Mouse (Mus musculus): ENCODE data around the gene Nkx6-2.

Nkx6-2 gene

DNA sequence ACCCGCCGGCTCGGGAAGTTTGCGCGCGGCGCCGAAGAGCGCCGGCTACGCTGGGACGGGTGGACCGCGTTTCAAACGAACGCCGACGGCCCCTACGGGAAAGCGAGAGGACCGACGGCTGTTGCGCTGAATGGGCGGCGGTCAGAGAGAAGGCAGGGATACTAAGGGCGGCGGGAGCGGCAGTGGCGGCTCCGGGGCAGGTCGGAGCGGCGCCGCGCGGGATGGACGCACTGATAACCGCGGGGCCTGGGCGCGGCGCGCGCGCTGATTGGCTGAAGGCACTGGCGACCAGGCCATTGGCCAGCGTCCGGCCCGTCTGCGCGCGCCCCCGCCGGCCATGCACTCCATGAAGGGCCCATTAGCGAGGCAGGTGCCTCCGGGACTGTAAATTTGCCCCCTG is at the start of gene Nkx6-2:
Nkx6-2 (minus strand) TSS at position 203 of the 400 bp plus-strand sequence.
- DNase-seq = peak; percentile 34 to 51

DNA sequence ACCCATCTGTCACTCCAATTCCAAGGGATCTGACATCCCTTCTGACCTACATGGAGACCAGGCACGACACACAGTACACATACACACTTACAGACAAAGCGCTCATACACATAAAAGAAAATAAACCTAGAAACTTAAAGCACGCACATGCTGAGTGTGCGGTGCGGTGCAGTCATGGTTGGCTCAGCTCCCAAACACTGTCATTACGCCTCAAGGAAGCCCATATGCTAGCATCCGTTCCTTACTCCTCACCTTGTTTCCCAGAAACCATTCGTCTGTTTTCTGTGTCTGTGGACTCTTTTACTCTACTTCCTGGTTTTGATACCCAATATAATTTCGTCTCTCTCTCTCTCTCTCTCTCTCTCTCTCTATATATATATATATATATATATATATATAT is 42.6 kb upstream of the Nkx6-2 start:
- DNase-seq = no peak

DNA sequence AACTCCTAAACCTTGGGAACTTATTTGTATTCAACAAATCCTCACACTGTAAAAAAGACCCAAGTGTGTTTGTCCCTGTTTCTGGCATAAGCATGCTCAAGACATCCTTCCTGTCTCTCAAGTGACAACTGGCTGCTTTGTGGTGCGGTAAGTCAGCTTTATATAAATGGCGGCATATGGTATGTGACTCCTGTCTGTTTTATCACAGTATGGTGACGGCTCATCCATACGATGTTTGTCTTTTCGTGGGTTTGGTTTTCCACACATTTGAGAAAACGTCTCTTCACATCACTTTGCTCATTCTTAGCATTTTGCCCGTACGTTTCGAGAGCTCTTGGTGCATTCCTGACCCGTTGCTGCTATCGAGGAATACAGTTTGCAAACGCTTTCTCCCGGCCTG is 40.0 kb upstream of the Nkx6-2 start:
- DNase-seq = no peak

DNA sequence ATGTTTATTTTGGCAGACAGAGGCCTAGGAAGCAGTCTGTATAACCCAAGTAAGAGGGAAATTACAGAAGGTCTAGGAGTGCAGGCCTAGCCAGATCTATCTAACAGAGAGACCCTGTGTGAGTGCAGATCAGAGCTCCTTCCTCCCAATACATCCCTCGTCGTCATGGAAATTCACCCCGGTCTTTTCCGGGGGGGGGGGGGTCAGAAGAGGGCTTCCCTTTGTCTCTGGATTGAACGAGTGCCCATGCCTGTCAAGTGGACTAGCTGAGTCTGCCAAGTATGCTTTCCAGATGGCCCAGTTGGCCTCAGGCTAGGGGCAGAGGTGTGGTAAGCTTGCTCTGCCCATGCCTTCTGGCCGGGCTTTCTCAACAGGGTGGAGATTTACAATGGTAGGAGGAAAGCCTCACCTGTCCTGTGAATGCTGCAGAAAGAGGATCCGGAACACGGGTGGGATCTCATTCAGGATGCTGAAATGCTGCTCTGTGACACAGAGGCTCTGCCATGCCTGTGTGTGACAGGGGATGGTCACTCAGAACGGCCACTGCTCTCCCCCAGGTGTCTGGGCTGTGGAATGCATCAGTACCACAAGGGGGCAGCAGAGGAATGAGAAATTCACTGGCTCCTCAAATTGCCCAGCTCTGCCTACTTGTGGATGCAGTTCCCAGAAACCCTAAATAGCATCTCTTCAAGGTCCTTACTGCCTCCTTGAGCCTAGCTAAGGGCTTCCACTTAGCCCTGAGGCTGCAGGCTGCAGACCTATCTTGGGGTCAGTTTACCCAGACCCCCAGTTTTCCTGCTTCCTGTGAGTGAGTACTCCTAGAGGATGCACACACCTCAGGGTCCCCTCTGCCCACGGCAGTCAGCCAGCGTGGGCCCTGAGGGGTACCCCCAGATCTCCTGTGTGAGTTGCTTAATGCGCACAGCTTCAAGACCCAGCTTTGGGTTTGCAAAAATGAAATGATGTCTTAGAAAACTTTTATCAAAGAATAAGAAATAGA is 33.5 kb upstream of the Nkx6-2 start:
- DNase-seq = peak; percentile 74 to 79

DNA sequence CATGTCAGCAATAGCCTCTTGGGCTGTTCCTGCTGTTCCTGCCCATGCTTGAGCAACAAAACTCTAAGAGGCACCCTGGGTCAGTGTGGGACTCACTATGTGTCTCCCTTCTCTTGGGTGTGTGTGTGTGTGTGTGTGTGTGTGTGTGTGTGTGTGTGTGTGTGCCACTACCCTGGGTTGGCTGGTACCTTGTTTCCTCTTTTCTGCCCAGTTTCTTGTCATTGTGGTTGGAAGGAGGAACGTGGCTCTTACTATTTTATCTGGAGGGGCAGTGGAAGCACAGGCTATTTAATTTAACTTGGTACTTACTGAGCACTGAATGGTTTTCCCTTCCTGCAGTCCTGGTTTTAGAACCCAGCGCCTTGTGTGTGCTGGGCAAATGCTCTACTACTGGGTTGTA is 27.7 kb upstream of the Nkx6-2 start:
- DNase-seq = no peak

DNA sequence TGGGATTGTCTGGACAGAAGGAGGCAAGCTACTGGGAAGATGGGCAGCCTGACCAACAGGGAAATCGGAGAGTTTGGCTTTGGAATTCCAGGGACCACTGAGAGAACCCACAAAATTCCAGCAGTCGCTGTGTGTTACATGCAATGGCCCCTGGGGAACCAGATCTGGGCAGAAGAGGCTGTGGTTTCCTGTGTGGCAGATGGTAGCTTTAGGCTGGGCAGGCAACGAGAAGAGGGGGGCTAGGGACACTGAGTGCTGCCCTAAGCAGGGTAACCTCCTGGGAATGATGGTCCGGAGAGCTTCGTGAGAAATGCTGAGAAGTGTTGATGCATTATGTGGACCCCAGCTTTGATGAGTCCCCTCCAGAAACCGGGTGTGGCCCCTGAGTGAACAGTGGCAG is 13.3 kb upstream of the Nkx6-2 start:
- DNase-seq = no peak

DNA sequence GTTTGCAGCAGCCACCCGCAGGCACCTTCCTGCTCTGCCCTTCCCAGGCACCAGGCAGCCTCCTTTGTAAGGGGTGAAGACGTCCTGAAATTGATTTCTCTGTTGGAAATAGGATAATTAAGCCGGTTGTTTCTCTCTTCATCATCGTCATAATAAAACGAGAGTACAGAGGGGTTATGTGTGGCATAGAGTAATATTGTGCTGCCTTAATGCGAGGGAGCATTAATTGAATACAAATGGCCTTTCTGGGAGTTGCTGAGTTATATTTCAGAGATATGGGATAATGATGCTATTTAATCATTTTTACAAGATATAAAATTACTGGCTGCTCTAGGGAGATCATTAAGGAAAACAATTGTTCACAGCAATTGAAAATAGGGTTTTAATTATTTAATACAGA is 12.7 kb upstream of the Nkx6-2 start:
- DNase-seq = no peak

DNA sequence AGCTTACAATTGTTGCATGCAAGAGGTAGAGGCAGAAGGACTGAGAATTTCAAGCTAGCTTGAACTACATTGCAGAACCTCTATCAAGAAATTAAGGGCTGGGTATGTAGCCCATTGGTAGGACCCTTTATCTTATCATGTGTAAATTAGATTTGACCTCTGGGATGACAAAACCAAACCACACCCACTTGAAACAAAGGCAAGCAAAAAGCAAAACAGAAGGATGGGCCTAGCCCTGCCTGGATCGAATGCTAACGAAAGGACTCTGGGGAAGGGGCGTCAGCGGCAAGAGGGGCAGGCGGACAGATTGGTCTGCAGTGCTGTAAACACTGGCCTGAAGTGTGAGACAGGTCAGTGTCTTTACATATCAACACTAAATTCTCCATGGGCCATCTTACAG is 8.7 kb upstream of the Nkx6-2 start:
- DNase-seq = no peak

DNA sequence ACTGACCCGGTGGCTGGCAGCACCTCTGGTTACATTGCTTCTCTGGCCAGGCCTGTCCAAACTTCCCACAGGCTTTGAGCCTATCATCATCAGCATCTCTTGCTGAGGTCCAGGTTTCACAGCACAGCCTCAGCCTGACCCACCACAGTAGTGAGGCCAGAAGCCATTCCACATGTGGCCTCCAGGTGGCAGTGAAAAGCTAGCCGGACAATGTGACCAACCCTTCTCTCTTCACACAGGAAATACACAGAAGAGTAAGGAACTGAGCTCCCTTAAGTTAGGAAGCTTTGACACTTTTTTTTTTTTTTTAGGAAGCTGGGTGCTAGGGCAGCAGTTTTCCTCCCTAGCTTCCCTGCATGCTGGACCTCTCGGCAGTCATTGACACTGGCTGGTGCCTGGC is 7.7 kb upstream of the Nkx6-2 start:
- peak; percentile 54 to 59 for DNase-seq

DNA sequence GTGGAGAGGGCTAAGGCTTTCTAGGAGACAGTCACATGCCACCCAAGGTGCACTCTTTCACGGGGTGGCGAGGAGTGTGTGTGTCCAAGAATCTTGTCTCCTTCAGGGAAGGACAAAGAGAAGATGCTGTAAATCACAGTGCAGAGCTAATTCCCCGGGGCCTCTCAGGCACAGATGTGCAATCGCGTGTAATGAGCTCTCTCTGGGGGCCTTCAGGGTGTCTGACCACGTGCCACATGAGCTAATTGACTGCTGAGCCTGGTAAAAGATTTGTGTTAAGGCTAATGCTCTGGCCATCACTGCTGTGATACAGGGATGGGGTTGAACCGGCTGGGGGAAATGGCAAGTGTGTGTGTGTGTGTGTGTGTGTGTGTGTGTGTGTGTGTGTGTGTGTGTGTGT is 5.3 kb upstream of the Nkx6-2 start:
- DNase-seq = no peak

DNA sequence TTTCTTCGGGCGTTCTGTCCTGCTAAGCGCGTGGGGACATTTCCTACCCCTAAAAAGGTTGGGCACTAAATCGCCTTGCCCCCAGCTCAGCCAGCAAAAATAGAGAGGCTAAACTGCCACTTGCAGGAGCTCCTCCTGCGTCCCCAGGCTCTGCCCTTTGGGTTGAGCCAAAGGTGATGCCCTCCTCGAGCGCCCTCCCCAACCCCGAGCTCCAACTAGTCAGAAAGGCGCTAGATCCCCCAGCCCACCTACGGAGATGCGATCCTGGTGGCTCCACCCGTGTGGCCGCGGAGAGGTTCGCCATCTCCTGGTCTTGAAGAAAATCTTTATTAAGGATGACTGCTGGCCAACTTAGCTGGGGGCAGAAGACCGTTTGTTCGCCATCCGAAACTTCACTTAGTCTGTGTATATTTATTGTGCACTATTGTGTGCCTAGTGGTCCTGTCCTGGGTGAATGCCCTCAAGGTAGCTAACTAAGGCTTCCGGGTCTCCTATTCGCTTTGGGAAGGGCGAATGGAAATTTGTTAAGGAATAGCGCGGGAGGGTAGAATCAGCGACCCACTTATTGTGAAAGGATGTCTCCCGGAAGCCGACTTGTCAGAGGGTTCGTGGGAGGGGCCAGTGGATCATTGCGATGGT is 2.7 kb upstream of the Nkx6-2 start:
- DNase-seq = no peak

DNA sequence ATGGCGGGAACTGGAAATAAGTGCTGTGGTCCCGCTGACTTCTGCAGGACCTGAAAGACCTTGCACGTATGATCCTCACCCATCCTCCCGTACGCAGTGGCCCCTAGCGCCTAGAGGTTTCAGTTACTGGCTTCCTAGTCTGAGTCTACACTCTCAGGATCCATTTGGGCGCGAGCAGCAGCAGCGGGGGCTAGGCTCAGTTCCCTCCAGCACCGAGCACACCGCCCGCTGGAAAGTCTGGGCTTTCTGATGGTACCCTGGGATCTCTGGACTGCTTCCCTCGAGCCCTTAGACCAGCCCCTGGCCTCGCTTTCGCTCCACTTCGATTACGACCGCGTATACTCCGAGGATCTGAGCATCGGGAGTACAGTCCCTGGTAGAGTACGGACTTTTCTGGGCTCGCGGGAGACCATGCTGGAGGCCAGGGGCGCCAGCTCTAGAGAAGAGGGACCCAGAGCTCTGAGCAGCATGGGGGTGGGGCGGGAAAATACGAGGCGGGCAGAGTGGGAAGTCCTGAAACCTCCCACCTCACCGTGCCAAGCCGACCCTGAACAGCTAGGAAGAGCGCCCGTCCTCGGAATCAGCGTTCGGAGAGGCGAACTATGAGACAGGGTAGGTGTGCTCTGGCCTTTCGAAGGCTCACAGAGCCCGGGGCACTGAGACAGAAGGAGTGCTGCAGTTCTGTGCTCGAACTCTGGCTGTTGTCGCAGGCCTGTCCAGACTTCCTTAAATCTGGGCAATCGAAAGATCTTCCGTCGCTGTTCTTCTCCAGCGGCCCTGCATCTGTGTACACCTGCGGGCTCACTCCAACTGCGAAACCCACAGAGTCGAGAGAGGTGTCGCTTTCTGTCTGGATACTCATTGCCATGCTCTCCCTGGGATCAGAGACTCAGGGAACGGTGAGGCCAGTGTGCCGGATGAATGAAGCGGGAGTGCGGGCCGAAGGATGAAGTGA is 1.9 kb upstream of the Nkx6-2 start:
- DNase-seq = no peak

DNA sequence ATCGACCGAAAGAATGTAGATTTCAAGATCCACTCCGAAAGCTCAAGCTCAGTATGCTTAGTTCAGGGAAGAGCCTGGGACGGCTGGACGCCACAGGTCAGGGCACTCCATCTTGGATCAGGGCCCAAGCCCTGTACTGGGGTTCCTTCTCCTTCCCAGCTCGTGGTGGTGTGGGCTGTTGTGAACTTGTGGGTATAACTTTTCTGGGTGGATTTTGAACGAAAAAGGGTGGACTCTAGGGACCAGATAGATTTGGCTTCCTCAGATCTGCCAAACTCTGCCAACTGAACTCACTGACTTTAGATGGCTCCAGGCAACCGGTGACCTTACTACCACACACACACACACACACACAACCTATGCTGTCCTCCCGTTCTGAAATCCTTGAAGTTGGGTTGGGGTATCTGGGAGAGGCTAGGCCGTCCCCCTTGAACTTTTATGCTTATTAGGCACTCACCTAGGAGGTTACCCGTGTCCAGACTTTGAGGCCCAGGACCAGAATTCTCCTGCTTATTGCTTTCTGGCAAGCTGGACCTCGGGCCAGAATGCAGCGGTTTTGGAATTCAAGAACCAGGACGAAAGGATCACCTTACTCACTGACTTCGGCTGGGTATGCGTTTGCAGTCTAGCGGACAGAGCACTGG is 619 bp upstream of the Nkx6-2 start:
- DNase-seq = no peak

DNA sequence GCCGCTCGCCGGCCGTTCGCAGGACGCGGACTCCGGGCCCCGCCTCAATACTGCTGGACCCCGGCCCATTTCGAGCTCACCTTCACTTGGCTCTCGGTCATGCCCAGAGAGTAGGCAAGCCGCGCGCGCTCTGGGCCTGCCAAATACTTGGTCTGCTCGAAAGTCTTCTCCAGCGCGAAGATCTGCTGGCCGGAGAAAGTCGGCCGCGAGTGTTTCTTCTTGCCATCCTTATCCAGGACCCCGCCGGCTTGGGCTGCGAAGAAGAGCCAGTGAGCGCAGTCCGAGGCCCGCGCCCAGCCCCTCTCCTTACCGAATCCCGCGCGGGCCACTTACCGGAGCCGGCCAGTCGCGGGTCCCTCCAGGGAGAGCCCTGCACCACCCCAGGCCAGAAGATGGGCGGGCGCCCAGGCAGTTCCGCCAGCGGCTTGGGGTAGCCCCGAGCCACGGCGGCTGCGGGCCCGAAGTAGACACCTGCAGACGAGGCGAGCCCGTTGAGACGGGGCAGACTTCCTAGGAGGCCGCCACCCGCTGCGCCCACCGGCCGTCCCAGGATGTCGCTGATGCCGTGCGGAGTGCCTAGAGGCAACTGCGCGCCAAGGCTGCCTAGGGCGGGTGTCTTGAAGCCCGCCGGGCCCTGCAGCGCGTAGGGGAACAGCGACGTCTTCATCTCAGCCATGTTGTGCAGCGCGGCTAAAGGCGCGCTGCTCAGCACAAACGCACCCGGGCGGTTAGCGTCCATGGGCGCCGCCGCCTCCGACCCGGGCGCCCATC is 611 bp downstream of the Nkx6-2 start:
- DNase-seq = peak in 1 of 2 experiments; percentile 35

DNA sequence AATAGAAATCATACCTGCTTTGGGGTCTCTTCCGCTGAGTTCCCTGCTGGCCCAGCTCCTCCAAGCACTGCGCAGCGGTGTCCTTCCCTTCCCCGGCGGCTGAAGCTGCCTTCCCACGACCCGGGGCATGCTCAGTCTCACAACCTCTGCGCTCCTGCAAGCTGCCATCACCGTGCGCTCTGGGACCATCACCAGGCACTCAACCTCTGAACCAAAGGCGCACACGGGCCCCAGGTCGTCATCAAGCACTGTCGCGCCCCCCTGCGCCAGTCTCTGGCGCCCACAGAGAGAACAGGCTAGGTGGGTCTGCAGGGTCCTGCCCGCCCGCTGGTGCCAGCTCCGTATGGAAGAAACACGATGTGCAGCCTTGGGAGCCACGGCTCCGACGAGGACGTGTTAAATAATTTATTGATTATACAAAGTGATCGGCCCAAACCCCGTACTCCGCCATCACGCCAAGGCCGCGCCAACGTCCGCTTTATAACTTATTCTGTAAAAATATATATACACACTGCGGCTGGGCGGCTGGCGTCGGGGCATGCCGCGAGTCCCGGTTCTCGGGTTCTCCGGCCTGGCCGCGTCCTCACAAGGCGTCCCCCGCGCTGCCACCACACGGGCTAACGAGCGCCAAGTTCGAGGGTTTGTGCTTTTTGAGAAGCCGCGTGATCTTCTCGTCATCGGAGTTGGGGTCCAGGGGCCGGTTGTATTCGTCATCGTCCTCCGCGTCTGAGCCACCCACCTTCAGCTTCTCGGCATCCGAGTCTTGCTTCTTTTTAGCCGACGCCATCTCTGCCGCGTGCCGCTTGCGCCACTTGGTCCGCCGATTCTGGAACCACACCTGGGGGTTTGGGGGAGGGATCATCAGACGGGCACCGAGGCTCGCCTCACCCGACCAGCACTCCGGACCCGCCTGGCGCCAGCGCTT is 1.5 kb downstream of the Nkx6-2 start:
- no peak for DNase-seq

DNA sequence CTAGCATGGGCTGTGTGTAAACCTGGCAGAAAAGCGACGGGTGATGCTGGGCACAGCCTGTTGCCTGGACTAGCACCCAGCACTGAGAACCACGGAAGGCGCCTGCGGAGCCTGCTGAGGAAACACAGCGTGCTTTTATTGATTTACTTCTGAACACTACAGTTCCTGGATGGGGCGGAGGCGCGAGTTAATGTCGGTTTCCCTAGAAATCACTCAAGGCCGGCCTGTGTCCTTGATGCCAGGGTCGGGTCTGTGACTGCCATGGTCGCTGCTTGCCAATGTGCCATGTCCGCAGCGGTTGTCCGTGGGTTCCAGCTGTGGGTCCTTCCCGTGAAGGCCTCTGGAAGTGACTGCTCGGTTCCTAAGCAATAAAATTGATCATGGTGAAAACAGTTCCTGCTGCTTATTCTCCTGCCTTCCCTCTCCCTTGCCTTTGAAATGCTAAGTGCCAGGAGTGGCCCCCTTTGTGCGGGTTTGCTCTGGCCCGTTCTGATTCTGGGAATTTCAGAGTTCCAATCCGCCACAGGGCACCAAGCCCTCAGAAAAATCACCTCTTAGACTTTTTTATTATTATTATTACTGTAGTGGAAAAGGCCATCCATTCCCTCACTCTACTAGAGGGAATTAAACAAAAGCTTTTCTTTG is 3.2 kb downstream of the Nkx6-2 start:
- DNase-seq = no peak

DNA sequence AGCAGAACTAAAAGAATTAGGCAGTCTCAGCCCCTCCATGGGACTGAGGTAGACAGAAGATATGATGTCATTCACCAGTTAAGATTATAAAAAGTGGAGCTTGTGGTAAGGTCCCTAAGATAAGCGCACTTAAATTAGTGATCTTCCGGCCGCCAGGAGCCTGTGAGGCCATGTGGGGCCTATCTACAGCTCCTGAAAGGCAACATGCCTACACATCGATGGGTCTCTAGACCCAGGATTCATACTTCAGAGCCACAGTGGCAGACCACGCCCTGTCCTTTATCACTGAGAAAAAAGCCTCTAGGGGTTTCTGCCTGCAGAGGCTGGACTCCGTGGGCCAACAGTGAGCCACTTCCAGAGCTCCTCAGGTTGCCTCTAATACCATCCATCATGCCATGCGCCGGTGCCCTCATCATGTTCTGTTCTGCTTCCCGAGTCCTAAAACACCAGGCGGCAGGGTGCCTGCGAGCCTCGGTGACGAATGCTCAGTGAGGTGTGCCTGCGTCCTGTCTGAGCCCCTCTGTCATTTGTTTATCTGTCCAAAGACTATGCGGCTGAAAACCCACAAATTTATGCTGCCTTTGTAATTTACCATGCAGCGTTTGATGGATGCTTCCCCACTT is 6.4 kb downstream of the Nkx6-2 start:
- DNase-seq = no peak

DNA sequence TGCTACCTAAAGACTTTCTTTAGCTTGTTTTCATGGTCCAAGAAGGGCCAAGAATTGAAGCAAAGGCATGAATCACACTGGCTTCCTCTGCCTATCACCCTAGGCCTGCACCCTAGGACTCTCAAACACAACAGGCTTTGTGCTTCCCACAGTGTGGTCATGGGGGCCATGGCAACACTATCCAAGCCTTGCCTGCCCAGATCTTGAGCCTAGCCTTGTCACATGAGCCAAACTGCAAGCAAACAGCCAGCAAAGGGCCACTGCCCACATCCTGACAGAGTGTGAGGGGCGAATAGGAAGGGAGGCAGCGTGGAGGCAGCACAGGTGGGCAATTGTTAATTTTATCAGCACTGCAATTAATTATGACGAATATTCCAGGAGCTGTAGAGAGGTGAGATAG is 9.9 kb downstream of the Nkx6-2 start:
- no peak for DNase-seq

DNA sequence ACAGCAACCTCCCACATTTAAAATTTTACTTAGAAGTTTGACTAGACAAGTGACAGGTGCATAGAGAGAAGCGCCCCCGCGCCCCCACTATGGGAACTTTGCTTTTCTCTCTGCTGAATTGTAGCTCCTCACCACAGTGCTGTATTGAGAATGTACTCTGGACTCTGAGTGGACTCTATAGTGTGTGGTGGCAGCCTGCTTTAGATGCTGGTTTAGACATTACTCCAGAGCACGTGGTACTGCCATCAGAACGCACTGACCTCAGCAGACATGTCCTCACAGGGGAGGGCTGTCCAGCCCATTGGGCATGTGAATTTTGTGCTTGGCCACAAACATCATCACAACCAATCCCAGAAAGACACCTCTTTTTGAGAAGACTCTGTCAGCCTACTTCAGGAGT is 11.8 kb downstream of the Nkx6-2 start:
- DNase-seq = no peak

DNA sequence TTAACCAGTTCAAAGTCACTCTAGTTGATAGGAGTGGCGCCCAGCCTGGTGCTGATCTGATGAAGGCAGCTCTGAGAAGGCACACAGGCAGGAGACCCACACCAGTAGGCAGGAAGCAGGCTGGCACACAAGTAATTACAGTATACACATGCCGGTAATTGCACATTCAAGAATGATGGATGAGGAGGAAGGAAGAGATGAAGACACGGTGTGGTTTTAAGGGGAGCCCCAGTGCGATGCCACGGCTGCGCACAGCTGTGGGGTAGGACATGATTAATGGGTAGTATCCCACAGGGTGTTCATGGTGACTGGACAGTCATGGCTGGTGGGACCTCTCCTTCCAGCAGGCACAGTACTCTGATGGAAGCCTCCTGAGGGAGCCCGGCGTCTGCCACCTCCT is 16.1 kb downstream of the Nkx6-2 start:
- DNase-seq = no peak
